Mouse (Mus musculus) thymus, postnatal 4 days (tissue): ENCODE measurements at regions not wholly inside any gene's neighbourhood (a gene's known extent, or its start where the extent isn't known, plus 50 kb on each side); places are given as distances from the start of the nearest gene placed in this dataset.

ENCODE experiments used
- DNase-seq: peaks from one replicate; pipeline ENCODE4 v3.0.0; 2021

DNA sequence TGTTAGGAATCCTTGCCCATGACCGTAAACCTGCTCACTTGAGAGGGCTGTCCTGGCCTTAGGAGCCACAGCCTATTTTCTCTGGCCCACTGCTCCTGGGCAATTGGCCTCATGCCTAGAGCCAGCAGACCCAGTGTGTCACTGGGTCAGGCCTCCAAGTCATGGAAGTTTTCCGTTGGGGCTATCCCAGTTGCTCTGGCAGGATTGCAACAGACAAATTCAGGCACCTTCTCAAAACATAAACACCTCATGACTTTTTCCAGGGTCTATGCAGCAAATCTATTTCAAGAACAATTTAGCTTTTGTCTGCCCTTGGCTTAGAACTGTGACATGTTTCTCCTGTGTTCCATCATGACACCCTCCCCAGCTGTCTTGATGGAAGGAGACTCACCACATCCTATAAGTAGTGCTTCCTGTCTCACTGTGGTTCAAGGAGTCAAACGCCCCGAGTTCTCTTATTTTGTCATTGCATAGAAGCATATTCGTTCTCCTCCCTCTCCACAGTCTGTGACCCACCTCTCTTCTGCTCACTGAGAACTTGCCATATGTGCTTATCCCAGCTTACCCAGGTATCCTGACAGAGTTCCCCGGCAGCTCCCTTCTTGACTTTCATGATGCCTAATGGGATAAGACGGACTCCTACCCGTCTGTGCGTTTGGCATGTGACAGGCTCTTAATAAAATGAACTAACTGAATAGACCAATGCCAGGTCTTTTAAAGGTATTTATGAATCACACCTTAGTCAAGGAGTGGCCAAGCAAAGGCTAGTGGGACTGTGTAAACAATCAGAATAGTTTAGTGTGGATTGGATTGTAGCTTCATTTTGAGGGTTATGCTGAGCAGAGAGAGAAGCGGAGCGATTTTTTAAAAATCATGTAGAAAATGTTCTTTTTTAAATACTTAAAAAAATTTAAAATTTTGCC lies 108.2 kb upstream of the Serp2 start:
- peak; percentile 35 for DNase-seq

DNA sequence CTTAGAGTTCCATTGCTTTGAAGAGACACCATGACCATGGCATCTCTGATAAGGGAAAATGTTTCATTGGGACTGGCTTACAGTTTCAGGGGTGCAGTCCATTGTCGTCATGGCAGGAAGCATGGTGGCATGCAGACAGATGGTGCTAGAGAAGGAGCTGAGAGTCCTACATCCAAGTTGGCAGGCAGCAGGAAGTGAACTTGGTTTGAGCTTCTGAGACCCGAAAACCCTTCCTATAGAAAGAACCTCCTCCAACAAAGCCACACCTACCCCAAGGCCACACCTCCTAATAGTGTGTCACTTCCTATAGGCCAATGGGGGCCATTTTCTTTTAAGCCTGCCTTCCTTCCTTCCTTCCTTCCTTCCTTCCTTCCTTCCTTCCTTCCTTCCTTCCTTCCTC lies 107.1 kb upstream of the Serp2 start:
- no peak for DNase-seq

DNA sequence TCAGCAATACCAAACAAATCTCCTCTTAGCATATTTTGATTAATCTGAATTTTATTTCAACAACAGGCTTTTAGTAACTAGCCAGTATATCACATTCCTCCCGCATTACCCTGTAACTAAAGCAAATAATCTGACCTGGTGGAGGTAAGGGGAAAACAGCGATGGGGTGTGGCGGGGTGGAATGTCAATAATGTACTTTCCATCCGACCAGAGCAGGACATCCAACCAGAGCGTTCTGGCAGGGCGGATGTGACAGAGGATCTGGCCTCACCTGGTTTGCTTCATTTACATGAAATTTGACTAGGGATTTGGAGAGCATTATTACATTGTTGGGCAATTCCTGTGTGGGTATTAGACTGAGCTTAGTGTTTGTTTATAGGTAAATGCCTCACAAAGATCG lies 106.2 kb upstream of the Serp2 start:
- DNase-seq: no peak

DNA sequence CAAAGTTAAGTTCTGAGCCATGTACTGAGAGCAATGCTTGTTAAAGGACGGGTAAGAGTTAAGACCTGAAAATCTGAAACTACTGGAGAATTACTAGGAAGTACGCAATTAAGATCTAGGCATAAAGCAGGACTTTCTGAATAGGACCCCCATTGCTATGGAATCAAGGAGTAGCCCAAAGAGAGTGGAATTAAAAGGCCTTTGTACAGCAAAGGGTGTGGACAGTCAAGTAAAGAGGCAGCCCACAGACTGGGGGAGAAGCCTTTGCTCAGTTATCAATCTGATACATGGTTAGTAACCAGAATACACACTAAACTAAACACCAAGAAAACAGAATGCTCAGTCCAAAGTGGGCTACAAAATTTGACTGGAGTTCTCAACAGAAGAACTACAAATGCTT lies 104.2 kb upstream of the Serp2 start:
- DNase-seq: no peak

DNA sequence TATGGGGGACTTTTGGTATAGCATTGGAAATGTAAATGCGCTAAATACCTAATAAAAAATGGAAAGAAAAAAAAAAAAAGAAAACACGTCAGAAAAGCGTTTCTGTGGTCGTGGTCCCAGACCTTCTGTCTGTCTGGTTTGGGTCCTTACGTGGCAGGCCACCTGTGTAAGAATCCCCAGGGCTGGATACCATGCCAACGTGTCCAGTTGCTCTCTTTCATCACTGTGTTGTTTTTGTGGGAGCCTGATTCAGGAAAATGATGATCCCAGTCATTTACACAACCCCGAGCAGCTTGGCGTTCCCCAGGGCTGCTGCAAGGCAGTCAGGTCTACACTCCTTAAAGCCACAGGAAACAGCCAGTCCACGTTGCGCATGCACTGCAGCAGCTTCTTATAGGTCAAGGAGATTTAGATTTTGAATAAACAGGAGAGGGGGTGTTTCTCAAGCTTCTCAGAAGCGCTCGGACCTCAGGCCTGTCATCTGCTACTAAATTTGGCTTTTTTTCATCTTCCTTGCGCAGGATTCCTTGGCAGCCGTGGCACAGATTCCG lies 102.3 kb upstream of the Serp2 start:
- DNase-seq: peak; percentile 64

DNA sequence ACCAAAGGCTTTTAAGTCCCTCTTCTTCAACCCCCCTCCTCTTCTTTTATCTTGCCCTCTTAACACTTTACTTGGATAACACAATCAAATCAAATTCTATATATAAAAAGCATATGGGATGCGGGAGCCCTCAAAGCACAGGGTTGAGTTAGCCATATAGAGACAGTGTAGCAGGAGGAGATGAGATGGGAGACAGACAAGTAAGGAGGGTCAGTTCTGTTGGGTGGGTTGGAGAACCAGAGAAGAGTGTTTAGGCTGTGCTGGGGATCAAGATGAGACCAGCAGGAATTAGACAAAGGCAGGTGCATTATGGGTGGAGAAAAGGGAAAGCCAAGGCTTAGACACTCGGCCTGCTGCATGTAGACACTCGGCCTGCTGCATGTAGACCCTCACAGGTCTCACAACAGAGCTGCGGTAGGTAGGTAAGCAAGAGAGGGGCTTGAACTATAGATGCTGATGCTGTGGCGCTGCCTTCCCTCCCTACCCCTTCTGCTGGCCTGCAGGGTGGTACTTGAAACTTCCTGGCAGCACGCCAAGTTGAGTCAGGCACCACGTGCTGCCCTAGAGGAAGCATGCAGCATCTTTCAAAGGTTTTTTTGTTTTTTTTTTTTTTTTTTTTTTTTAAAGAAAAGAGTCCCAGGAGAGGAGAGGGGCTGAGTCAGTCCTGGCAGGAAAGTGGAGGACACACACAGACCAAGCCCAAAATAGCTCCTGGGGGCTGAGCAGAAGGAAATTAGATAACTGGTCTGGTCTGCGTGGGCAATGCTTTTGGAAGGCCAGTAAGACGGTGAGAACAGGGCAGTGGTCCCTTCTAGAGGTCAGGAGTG lies 101.3 kb upstream of the Serp2 start:
- DNase-seq: peak; percentile 82

DNA sequence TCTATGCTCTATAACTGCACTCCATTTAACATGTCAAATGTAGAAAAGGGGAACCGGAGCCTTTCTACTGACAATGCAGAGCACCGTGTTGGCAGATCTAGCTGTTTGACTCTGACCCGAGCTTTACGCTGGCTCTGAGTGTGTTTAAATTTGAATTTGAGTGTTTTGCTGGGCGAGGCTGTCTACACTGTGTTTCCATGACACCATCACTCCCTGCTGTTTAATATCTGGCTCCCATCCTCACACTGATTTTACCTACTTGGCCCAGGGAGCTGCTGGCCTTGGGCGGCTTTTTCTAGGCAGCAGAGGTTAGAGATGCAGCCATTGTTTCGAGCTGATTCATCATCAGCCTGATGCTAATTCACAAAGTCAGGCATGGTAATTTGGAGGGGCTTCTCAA lies 100.7 kb upstream of the Serp2 start:
- DNase-seq: no peak

DNA sequence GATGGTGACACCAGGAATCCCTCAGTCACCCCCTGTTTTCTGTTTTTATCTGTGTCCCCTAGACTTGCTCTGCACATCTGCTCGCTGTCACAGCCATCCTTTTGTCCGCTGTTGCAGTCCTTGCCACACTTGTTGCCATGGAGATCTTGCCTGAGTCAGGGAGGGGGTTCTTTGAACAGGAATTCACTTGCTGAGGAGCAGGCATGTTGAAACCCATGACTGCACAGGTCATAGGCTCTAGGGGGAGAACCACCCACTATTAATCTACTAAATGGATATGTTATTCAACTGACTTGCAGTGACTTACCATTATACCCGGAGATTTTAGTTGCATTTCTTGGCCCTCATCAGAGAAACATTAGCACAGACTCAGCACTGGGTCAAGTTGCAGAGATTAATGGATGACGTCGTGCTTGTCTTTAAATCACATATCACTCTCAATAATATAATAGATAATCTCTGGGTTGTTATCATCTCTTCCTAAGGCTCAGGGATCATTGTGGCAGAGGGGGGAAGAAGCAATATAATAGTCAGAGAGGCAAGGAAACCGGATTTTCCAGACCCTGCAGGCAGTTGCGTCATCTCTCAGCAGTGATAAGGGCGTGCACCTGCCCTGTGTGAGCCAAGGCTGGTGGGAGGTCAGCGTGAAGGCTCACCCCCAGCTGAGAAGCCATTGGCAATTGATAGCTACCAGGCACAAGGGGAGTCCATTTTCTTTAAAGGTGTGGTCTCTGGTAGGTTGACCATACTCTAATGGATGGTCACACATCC lies 95.9 kb upstream of the Serp2 start:
- no peak for DNase-seq

DNA sequence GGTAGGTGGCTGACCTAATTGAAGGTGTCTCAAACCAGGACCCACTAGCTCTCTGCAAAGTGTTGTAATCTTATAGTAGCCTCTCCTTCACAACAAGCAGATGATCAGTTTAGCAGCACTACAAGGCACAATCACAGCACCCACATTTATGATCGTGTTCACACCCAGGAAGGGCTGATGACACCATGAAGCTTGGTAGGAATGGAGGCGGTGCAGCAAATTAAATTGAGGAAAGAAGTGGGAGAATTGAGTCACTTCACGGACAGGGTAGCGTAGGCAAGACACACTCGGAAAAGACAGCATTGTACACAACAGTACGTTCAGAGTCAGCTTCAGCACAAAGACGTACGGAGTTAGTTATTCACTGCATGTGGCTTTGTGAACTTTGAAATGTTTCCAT lies 94.4 kb upstream of the Serp2 start:
- DNase-seq: no peak

DNA sequence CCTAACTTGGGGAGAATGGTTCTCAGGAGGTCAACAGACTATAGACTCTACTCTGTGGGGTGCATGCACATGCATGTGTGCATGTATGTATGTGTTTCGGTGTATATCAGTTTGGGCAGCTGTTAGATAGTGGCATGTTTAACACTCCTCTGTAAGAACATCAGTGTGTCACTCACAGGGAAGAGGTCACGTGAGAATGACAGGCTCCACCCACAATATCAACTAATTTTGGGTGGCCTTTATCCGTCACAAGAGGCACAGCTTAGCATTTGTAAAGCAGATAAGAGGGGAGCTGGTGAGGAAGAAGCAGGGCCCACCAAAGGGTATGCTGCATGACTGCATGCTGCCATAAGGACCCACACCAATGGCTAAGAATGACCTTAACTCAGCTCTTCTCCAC lies 93.2 kb upstream of the Serp2 start:
- DNase-seq: no peak

DNA sequence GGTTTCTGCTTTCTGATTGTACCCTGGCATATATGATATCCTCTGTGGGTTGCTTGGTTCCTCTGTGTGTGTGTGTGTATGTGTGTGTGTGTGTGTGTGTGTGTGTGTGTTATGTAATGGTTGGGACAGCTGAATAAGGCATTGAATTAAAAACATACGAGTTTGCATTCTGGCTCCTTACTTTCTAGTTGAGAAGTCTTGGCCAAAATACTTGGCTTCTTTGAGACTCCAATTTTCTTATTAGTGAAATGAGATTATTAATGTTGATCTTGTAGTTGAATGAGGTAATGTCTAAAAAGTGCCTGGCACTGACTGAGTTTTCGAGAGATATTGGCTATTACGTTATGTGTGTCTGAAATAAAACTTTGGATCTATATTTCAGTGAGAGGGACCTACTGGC lies 88.0 kb upstream of the Serp2 start:
- DNase-seq: no peak

DNA sequence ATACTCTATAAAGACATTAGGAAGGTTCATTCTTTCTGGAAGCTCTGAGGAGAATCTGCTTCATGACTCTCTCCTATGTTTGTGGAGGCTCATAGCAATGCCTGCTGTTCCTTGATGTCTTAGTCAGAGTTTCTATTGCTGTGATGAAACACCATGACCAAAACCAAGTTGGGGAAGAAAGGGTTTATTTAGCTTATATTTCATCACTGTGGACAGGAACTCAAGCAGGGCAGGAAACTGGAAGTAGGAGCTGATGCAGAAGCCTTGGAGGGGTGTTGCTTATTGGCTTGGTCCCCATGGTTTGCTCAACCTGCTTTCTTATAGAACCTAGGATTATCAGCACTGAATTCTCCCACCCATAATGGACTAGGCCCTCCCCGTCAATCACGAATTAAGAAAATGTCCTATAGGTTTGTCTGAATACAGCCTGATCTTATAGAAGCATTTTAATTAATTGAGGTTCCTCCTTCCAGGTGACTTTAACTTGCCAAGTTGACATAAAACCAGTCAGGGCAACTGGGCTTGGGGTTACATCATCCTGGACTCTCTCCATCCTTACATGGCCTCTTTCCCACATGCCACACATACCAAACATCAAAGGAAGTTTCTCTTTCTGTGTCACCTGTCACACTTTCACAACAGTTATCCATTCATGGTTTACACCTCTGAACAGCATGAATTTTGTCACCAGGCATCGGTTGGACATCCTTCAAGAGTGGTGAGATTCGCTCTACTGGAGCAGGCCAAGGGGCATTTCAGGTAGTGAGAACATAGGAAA lies 85.3 kb upstream of the Serp2 start:
- DNase-seq: no peak

DNA sequence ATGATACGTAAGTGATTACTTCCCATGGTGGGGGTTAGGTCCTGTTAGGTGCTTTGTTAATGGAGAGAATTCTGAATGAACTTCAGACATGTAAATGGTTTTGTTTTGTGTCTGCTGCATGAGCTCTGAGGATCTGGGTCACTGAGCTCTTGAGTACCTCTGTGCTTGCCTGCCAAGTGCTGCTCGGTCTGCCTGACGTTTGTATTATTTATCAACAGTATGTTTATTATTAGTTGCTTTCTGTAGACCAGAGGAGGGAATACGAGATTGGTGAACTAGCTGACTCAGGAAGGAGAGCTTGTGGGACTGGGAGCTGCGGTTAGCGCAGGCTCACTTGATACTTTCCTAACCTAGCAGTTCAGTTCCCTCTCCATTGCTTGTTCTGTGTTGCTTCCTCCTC lies 76.5 kb upstream of the Serp2 start:
- no peak for DNase-seq

DNA sequence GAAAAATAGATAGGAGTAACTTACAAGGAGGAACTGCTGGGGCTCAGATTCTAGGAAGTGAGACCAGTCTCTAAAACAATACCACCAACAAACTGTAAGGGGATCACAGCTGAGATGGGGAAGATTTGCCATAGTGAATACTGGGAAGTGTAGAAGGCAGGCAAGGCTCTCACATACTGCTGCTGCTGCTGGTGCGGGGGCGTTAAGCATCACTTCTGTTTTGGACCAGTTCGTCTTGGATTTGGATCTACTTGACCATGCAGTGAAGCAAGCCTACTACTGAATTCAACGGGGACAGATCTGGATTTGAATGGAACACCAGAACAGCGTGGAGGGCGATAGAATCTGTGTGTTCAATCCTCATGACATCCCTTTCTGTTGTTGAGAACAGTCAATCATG lies 76.1 kb upstream of the Serp2 start:
- no peak for DNase-seq

DNA sequence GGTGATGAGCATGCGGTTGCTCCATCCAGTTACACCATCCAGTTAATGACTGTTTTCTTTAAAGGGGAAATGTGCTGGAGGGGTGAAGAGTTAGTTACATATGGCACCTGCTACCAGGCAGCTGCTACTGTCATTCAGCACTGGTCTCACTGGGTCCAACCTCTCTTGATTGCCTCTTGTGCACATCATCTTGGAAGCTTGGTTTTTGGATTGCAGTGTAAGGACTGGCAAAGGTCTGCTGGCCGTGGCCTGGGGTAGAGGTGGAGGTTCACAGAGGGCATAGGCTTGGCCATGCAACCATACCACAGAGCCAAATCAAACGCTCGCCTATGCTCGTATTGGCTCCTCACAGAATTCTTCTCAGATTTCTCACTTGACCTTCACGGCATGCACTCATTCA lies 75.1 kb upstream of the Serp2 start:
- no peak for DNase-seq

DNA sequence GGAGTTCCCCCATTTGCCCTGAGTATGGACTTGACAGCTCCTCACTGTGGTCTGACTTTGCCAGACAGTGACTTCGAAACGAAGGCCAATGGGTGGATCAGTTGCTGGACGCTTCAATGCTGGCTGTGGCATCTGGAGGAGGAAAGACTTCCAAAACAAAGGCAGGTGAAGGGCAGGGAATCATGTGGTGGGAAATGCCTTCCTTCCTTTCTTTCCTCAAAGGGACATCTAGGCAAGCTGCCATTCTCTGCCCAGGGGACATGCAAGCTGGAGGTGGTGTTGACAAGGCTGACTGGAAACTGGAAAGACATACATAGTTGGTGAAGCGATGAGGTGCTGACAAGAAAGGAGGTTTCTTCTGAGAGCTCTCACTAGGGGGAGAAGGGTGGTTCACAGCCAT lies 74.5 kb upstream of the Serp2 start:
- no peak for DNase-seq

DNA sequence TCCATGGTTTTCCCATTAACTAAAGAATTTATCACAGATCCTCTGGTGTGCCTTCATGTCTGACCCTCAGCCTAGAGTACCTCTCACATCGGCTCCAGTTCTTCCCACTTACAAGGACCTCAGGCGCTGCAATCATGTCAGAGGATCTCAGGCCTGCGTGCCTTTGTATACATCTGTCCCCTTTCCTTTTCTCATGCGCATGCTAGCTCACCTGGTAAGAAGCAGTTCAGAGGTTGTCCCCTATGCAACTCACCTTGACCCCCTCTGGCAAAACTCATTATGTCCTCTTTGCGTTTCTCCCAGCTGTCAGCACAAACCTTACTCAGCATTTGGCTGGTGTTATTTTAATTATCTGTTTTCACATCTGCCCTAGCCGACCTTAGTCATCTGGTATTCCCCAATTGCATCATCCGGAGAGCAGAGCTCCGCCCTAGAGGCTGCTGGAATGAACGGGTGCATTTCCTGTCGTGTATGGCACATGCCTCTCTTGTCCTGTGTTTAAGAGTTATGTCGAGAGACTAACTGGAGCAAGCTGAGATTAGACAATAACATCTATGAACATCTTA lies 73.3 kb upstream of the Serp2 start:
- no peak for DNase-seq

DNA sequence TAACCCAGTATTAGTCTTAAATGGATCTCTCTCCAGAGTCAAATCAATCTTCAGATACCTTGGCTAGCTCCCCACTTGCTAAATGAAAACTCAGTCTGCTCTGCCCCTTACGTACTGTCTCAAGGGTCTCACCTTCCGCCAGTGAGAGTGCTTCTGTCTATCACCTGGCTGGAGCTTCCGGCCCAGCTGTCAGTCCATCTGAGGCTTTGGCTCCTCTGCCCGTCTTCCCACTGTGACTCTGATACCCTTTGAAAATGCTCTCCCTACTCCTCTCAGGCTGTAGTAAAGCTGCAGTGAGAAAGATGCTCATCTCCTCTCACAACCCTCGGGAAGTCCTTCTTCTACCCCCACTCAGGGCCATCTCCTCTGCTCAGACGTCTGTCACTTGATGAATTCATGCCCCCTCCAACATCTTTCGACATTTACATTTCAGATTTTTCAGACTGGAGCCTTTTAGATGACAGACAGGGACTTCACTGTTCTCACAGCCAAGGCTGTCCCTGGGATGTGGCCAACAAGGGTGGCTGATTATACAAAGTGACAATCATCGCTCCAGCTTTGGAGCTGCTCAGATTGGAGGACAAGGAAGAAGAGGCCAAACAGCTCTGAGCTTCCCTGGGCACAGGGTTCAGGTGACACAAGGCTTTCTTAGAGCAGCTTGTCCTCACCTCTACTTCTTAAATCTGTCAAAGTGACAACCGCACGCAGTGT lies 71.6 kb upstream of the Serp2 start:
- DNase-seq: no peak

DNA sequence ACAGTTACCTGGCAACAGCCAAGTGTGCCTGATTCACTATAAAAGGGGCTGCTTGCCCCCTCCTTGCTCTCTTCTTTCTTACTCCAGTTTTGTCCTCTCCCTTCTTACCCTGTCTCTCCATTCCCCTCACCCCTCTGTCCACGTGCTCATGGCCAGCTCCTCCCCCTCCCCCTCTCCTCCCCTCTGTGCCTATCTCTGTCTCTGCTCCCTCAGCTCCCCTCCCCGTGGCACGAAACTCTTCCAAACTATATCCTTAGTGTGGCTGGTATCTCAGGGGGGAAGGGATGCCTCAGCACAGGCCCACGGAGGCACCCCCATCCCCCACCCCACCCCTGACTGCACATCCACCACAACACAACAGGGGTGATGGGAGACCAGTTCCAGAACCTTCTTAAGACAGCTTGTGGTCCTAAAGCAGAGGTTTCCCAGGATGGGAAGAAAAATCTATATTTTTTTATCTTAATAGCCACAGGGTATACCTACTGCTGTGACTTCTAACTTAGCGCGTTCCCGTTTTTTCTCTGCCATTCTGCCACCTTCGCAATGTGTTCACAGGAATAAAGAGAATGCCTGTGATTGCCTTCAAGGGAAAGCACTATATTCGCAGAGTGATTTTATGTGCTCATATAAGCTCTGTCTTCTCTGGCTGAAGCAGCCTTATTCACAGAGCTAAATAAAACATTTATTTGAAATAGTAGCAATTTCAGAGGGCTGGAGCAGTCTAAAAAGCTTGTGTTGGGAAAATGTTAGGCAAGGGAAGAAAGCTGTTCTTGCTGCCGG lies 69.1 kb upstream of the Serp2 start:
- no peak for DNase-seq

DNA sequence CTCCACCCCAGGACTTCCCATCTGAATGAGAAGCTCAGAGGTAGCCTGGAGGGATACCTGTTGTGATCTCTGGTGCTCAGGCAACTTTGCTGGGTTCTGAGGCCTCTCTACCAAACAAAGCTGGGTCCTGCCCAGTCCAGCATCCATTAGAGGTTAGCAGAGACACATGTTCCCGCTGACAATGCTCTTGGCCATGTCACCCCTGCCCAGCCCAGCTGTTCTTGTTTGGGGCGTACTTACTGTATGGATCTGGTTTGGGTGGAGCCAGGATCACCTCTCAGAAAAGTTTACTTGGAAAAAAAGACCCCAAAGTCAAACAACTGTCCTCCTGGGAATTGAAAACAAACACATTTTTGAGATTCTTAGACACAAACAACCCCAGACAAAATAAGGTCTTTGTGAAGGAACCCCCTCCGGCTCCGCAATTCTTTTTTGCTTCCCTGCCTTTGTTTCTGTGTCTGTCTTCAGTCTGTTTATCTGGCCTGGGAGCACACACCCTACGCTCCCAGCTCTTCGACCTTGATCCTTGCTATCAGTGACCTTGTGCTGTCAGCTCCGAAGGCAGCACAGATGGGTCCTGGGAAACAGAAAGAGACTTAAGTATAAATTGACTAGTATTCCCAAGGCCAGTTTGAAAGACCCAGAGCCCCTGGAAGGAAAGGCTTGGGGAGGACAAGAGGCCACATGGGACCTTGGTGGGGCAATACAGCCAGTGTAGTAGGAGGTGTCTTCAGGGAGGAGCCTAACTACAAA lies 68.1 kb upstream of the Serp2 start:
- no peak for DNase-seq
